Mouse (Mus musculus) midbrain, postnatal 0 days (tissue): ENCODE data around the gene Car14. TPM values are rescaled to one million over a fixed set of nuclear protein-coding genes. Genes with fewer than 3 reads are reported as not detected.
"Not testable (repeated sequence)": the region's sequence is repeated elsewhere in the genome, so short reads cannot be mapped to it uniquely, and the experiment has no call there.

Experiments used
- ATAC-seq: fragments of 200-750 bp; cut with Nextera tagmentation; 2 replicates; pipeline ENCODE4 v1.8.0; 2017; ENCODE audit warnings: moderate number of reproducible peaks, mild to moderate bottlenecking, moderate TSS enrichment, moderate library complexity; ENCODE audit not compliant: low FRiP score
- DNase-seq: peaks from one replicate; pipeline ENCODE4 v3.0.0-alpha.2; 2015; ENCODE audit warnings: low spot score
- H3K27ac ChIP-seq: fragments of 300-500 bp; sonication (generic); 2 replicates; pipeline ENCODE4 v1.5.1; 2014; ENCODE audit warnings: low read depth, mild to moderate bottlenecking, low read length, mixed read lengths
- H3K27me3 ChIP-seq: fragments of 300-500 bp; sonication (generic); 2 replicates; pipeline ENCODE4 v1.6.1; 2014; ENCODE audit warnings: low read length, control low read depth, mixed read lengths; ENCODE audit not compliant: insufficient read depth
- H3K36me3 ChIP-seq: fragments of 300-500 bp; sonication (generic); 2 replicates; pipeline ENCODE4 v1.6.1; 2014; ENCODE audit warnings: low read length, control low read depth, mixed read lengths; ENCODE audit not compliant: insufficient read depth
- H3K4me1 ChIP-seq: fragments of 300-500 bp; sonication (generic); 2 replicates; pipeline ENCODE4 v1.6.1; 2014; ENCODE audit warnings: mild to moderate bottlenecking, control low read depth, antibody characterized with exemption, low read length, mixed read lengths; ENCODE audit not compliant: insufficient read depth
- H3K4me2 ChIP-seq: fragments of 300-500 bp; sonication (generic); 2 replicates; pipeline ENCODE4 v1.6.1; 2014; ENCODE audit warnings: low read depth, mild to moderate bottlenecking, low read length, mixed read lengths; ENCODE audit not compliant: poor library complexity, severe bottlenecking
- H3K4me3 ChIP-seq: fragments of 300-500 bp; sonication (generic); 2 replicates; pipeline ENCODE4 v1.5.1; 2014; ENCODE audit warnings: low read depth, mild to moderate bottlenecking, low read length, moderate library complexity
- H3K9ac ChIP-seq: fragments of 300-500 bp; sonication (generic); replicated peaks from 2 replicates; pipeline ENCODE4 v1.6.1; 2014; ENCODE audit warnings: mild to moderate bottlenecking, low read length, moderate library complexity, mixed read lengths; ENCODE audit not compliant: poor library complexity, severe bottlenecking
- H3K9me3 ChIP-seq: fragments of 300-500 bp; sonication (generic); 2 replicates; pipeline ENCODE4 v1.6.1; 2016; ENCODE audit warnings: low read length, control low read depth
- CTCF ChIP-seq: IDR thresholded peaks from 2 replicates; pipeline ENCODE4 v1.5.1; 2016; ENCODE audit warnings: antibody characterized with exemption, mild to moderate bottlenecking
- WGBS: fragments of 180-500 bp; shearing (Covaris S2); extraction: QIAGEN DNeasy Blood & Tissue Kit; methylation state at CpG from one replicate; pipeline ENCODE4 v1.1.7; 2014; 5-methylcytosine and 5-hydroxymethylcytosine counted together
- polyA plus RNA-seq: library from polyadenylated mRNA; unstranded; fragments of >200 nt; fragmentation: Nextera tagmentation; extraction: Ambion mirVana; gene quantifications from 2 replicates; pipeline ENCODE4 v1.2.1, GENCODE M21; 2015
- total RNA-seq: library from RNA; depleted of rRNA; stranded (reverse); fragments of >200 nt; gene quantifications from 2 replicates; pipeline ENCODE4 v1.2.3, GENCODE M21; 2014

Car14 gene
- total and polyA plus RNA-seq, 2 experiments from 2014 or later, result 5.1 to 7.5 TPM

DNA sequence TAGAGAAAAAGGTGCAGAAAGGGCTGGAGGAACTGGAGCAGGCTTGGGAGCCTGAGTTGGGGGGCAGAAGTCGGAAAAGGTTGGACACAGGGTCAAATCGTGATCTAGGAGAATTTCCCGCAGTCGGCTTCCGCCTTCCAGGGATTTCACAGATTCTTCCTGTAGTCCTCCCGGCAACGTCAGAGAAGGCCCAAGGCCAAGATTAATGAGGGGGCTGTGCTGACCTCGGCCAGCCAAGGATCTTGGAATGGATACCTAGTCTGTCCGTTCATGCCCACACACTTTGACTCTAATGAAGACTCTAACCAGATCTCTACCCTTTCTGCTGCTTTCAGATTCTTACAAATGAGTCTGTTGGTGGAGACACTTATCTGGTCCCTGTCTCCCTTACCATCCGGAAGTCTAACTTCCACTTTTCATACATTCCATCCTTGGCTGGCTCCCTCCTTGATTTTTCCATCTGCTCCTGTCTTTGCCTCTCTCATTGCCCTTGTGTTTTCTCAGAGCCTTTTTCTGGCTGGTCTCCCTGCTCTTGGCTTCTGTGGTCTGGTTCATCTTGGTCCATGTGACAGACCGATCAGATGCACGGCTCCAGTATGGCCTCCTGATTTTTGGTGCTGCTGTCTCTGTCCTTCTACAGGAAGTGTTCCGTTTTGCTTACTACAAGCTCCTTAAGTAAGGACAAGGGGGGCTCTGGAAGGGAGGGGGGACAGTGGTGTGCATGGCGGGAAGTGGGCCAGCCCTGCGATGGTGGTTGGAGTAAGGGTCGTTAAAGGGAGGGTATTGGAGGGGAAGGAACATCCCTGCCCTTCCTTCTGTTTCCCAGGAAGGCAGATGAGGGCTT is 10.0 kb downstream of the Car14 start:
- H3K4me2 ChIP-seq, result peak overlapping the region; percentile 68
- no peak for TF ChIP-seq CTCF
- WGBS, result 16% methylated on average over 15 of the region's 16 CpGs
- no peaks in the 10 kb centered on the region for H3K9me3 ChIP-seq
- no peaks in the 10 kb centered on the region for H3K27me3 ChIP-seq
- H3K27ac ChIP-seq, result peak overlapping the region; percentile 55
- H3K4me1 ChIP-seq, result 0 out of 2 replicates have a peak, but pooled peaks cover 4% of the 10 kb centered on the region
- ATAC-seq (peak; percentile 47; the same call in 1 of the 2 replicates), DNase-seq (peak; percentile 61)
- no peaks in the 10 kb centered on the region for H3K36me3 ChIP-seq
- peak overlapping the region; percentile 63 for H3K4me3 ChIP-seq
- peak overlapping the region; percentile 79 for H3K9ac ChIP-seq

DNA sequence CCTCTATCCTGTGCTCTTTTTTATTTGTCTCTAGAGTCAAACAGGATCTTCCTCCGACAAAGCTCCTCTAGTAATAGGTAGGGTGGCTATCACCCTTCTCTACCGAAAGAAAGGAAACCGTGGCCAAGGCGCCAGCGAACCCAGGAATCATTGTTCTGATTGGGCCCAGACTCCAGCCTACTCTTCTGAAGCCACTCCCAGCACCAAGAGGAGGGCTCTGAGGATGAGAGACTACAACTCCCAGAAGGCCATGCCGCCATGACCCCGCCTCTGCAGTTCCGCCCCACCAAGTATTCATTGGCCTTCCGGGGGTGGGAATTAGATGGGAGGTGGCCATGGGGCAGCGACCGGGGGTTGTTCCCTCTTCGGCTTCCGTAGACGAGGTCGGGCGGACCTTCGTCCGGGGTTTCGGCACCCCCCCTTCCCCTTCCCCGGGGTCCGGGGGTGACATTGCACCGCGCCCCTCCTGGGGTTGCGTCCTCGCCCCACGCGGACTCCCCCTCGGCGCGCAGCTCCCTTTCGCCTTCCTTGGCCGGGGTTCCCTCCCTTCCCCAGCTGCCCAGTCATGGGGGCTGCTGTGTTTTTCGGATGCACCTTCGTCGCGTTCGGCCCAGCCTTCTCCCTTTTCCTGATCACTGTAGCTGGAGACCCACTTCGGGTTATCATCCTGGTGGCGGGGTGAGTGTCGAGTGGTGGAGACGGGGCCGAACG is 10.7 kb downstream of the Car14 start, which contains the start of gene Aph1a:
Gene Aph1a, plus strand, starts transcription at position 364 of the 711 bp plus-strand sequence.
- not testable (repeated sequence) for H3K4me1 ChIP-seq, H3K27me3 ChIP-seq, H3K9me3 ChIP-seq, H3K36me3 ChIP-seq
- Histone ChIP-seq H3K27ac (peak within 1 kb of the TSS; percentile 65), H3K4me2 (peak within 1 kb of the TSS; percentile 68), H3K9ac (peak within 1 kb of the TSS; percentile 79), H3K4me3 (peak within 1 kb of the TSS; percentile 63)
- ATAC-seq (peak; percentile 97), DNase-seq (peak; percentile 99)
- WGBS, result 1% methylated on average over 24 of the region's 43 CpGs

DNA sequence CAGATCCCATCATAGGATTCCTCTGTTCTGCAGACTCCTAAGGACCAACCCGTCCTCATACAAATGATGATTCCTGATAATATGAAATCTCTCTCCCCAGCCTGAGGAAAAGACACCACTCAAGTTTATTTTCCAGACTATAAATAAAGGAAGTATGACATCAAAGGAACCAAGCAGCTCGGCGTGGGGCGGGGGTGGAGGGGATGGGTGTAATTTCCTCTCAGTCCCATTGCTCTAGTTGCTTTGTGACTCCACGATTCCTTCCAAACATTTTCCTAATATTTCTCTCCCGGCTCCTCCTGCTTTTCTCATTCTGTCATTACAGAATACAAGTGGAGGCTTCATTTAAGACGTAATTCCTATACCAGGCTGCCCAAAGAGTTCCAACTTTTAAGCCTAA is 11.4 kb downstream of the Car14 start:
- peak overlapping the region; percentile 63 for H3K4me3 ChIP-seq
- H3K36me3 ChIP-seq, result no peaks in the 10 kb centered on the region
- 0 out of 2 replicates have a peak, but pooled peaks cover 4% of the 10 kb centered on the region for H3K4me1 ChIP-seq
- H3K9me3 ChIP-seq, result no peaks in the 10 kb centered on the region
- peak overlapping the region; percentile 30; the same call in 1 of the 2 replicates for H3K9ac ChIP-seq
- ATAC-seq, result no peak
- peak overlapping the region; percentile 65; the same call in 1 of the 2 replicates for H3K27ac ChIP-seq
- no peak for DNase-seq
- H3K27me3 ChIP-seq, result no peaks in the 10 kb centered on the region
- peak overlapping the region; percentile 51 for H3K4me2 ChIP-seq
- WGBS, result 21% methylated on average over 7 of the region's 7 CpGs
- no peak for TF ChIP-seq CTCF

DNA sequence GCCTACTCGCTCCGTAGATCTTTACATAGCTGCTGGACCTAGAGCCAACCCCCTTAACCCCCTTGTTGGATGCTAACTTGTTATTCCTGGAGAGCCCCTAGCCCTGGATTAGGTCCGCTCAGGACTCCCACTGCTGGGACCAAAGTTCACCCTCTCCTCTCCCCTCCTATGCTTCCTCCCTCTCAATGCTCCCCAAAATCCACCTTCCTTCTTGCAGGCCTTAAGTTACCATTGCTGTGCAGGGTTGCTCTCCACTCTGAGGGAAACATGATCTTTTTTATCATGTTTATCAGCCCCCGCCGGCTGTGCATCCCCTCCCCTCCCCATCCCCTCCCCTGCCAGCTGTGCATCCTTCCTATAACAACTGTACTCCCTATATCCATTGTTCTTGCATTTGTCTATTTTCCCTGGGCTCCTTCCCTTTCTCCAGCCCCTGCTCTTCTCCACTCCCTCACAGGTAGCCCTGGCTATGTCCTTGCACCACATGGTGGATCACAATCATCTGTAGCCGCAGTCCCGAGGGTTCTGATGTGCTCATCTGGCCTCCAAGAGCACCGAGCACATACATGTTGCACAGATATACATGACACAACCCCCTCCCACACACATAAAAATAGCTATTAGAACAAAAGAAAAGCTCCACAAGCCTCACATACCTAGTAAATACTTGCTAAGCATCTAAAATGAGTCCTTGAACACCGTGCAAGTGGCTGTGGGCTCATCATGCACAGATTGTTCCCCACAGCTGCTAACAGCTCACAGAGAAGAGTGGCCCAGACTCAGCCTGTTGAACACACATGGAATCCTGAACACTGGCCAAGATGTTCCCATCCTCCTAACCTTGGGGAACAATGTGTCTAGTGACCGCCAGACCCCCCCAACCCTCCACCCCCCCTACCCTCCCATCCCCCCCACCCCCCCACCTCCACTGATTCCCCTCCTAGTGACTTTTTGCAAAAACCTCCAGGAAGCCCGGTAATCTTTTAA is 12.1 kb downstream of the Car14 start:
- Histone ChIP-seq H3K36me3 (no peaks in the 10 kb centered on the region), H3K4me2 (peak overlapping the region; percentile 7; the same call in 1 of the 2 replicates), H3K4me1 (0 out of 2 replicates have a peak, but pooled peaks cover 4% of the 10 kb centered on the region), H3K27me3 (no peaks in the 10 kb centered on the region), H3K9me3 (no peaks in the 10 kb centered on the region), H3K4me3 (no peak overlapping the region), H3K9ac (no peak overlapping the region), H3K27ac (peak overlapping the region; percentile 51)
- DNase-seq (no peak), ATAC-seq (no peak)
- no peak for TF ChIP-seq CTCF
- 39% methylated on average over 11 of the region's 11 CpGs for WGBS
